Mouse (Mus musculus): Measurements from ENCODE around the gene Hmcn2. TPM values are rescaled to one million over a fixed set of nuclear protein-coding genes. Genes with fewer than 3 reads are reported as not detected.

Gene Hmcn2
- polyA plus RNA-seq, 1 experiment, result 0.49 TPM

- H3K4me3 ChIP-seq (ENCODE audit: insufficient read depth, low read length), result peak within 1 kb of the TSS; percentile 78
- TF ChIP-seq CTCF (IDR thresholded peaks at IDR 0.05; ENCODE audit: borderline replicate concordance, insufficient read depth, low read length), result no peak
- peak; percentile 94 for TF ChIP-seq POLR2A (IDR thresholded peaks at IDR 0.05; ENCODE audit: low read depth, low read length)
- peak within 1 kb of the TSS; percentile 3; the same call in 1 of the 2 replicates for H3K27ac ChIP-seq (ENCODE audit: insufficient read depth, low read length)
- H3K4me1 ChIP-seq (ENCODE audit: control insufficient read depth, insufficient read depth, low read length), result no peaks in the 10 kb centered on the region
These were observed 155.9 kb downstream of the Hmcn2 start, which contains the start of gene Ass1 for GRCm38 (mm10) chr2:31469931-31470682. Ass1 (plus strand) TSS chr2:31470207.

- no peak overlapping the region; the same call in 1 of the 2 replicates for H3K27ac ChIP-seq (ENCODE audit: insufficient read depth, low read length)
- H3K4me3 ChIP-seq (ENCODE audit: insufficient read depth, low read length), result peak overlapping the region; percentile 78
- peak; percentile 46; the same call in 1 of the 2 replicates for TF ChIP-seq POLR2A (IDR thresholded peaks at IDR 0.05; ENCODE audit: low read depth, low read length)
- TF ChIP-seq CTCF (IDR thresholded peaks at IDR 0.05; ENCODE audit: borderline replicate concordance, insufficient read depth, low read length), result no peak
- no peaks in the 10 kb centered on the region for H3K4me1 ChIP-seq (ENCODE audit: control insufficient read depth, insufficient read depth, low read length)
These were observed 156.6 kb downstream of the Hmcn2 start for GRCm38 (mm10) chr2:31470683-31471385.

- H3K27ac ChIP-seq (ENCODE audit: insufficient read depth, low read length), result no peak overlapping the region
- TF ChIP-seq POLR2A (IDR thresholded peaks at IDR 0.05; ENCODE audit: low read depth, low read length) (no peak), CTCF (IDR thresholded peaks at IDR 0.05; ENCODE audit: borderline replicate concordance, insufficient read depth, low read length) (no peak)
- H3K4me1 ChIP-seq (ENCODE audit: control insufficient read depth, insufficient read depth, low read length), result no peaks in the 10 kb centered on the region
- H3K4me3 ChIP-seq (ENCODE audit: insufficient read depth, low read length), result peak overlapping the region; percentile 15
These were observed 157.4 kb downstream of the Hmcn2 start for GRCm38 (mm10) chr2:31471611-31472010.

- Histone ChIP-seq H3K27ac (ENCODE audit: insufficient read depth, low read length) (no peak overlapping the region), H3K4me1 (ENCODE audit: control insufficient read depth, insufficient read depth, low read length) (no peaks in the 10 kb centered on the region), H3K4me3 (ENCODE audit: insufficient read depth, low read length) (no peak overlapping the region)
- TF ChIP-seq POLR2A (IDR thresholded peaks at IDR 0.05; ENCODE audit: low read depth, low read length), result no peak
- no peak for TF ChIP-seq CTCF (IDR thresholded peaks at IDR 0.05; ENCODE audit: borderline replicate concordance, insufficient read depth, low read length)
These were observed 158.3 kb downstream of the Hmcn2 start for GRCm38 (mm10) chr2:31472406-31473065.

GRCm38 (mm10) chr2:31473941-31474340 is 159.7 kb downstream of the Hmcn2 start:
- no peaks in the 10 kb centered on the region for H3K4me1 ChIP-seq (ENCODE audit: control insufficient read depth, insufficient read depth, low read length)
- H3K4me3 ChIP-seq (ENCODE audit: insufficient read depth, low read length), result no peak overlapping the region
- TF ChIP-seq POLR2A (IDR thresholded peaks at IDR 0.05; ENCODE audit: low read depth, low read length) (no peak), CTCF (IDR thresholded peaks at IDR 0.05; ENCODE audit: borderline replicate concordance, insufficient read depth, low read length) (no peak)
- no peak overlapping the region for H3K27ac ChIP-seq (ENCODE audit: insufficient read depth, low read length)

GRCm38 (mm10) chr2:31474686-31475085 is 160.5 kb downstream of the Hmcn2 start:
- no peak for TF ChIP-seq POLR2A (IDR thresholded peaks at IDR 0.05; ENCODE audit: low read depth, low read length)
- no peak for TF ChIP-seq CTCF (IDR thresholded peaks at IDR 0.05; ENCODE audit: borderline replicate concordance, insufficient read depth, low read length)
- no peak overlapping the region for H3K27ac ChIP-seq (ENCODE audit: insufficient read depth, low read length)
- no peak overlapping the region for H3K4me3 ChIP-seq (ENCODE audit: insufficient read depth, low read length)
- H3K4me1 ChIP-seq (ENCODE audit: control insufficient read depth, insufficient read depth, low read length), result no peaks in the 10 kb centered on the region

GRCm38 (mm10) chr2:31476107-31476820 is 162.0 kb downstream of the Hmcn2 start:
- Histone ChIP-seq H3K4me3 (ENCODE audit: insufficient read depth, low read length) (no peak overlapping the region), H3K27ac (ENCODE audit: insufficient read depth, low read length) (no peak overlapping the region), H3K4me1 (ENCODE audit: control insufficient read depth, insufficient read depth, low read length) (no peaks in the 10 kb centered on the region)
- TF ChIP-seq POLR2A (IDR thresholded peaks at IDR 0.05; ENCODE audit: low read depth, low read length) (no peak), CTCF (IDR thresholded peaks at IDR 0.05; ENCODE audit: borderline replicate concordance, insufficient read depth, low read length) (no peak)

- no peak overlapping the region for H3K4me3 ChIP-seq (ENCODE audit: insufficient read depth, low read length)
- H3K27ac ChIP-seq (ENCODE audit: insufficient read depth, low read length), result no peak overlapping the region
- H3K4me1 ChIP-seq (ENCODE audit: control insufficient read depth, insufficient read depth, low read length), result no peaks in the 10 kb centered on the region
- no peak for TF ChIP-seq CTCF (IDR thresholded peaks at IDR 0.05; ENCODE audit: borderline replicate concordance, insufficient read depth, low read length)
- TF ChIP-seq POLR2A (IDR thresholded peaks at IDR 0.05; ENCODE audit: low read depth, low read length), result no peak
These were observed 163.3 kb downstream of the Hmcn2 start for GRCm38 (mm10) chr2:31477234-31478161.

Measured in embryonic fibroblast, embryonic 13.5 days (primary cell).